Mouse (Mus musculus): ENCODE measurements at regions not wholly inside any gene's neighbourhood (a gene's known extent, or its start where the extent isn't known, plus 50 kb on each side); places are given as distances from the start of the nearest gene placed in this dataset.

DNA sequence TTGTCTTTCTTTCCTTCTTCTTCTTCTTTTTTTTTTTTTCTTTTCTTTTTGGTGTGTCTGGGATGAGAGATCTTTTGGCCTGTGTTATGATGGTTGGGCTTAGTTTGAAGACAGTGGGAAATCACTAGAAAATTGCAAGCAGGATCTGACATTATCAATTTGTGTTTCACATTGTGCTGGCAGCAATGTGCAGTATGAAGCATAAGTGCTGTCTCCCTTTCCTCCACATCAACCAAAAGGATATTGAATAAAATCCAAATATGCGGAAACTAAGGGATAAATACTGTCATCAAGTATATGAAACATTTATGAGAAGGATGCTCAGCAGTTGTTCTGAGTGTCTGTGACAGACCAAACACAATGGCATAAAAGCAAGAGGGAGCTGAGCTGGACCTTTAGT, 1144.4 kb upstream of the Zeb2 start:
- no peak for TF ChIP-seq CTCF (conservative IDR thresholded peaks at IDR 0.05; ENCODE audit: insufficient read depth, insufficient read length, low read depth, low read length)
- TF ChIP-seq POLR2A (IDR thresholded peaks at IDR 0.05; ENCODE audit: low read depth, low read length) = no peak

Measured in kidney, adult 2 months (tissue).